Mouse (Mus musculus) stomach, embryonic 16.5 days (tissue): ENCODE measurements around the gene Grm6. TPM values are rescaled to one million over a fixed set of nuclear protein-coding genes. Genes with fewer than 3 reads are reported as not detected.

Source experiments
- ATAC-seq: fragments of 200-750 bp; cut with Nextera tagmentation; 2 replicates; pipeline ENCODE4 v1.8.0; 2017; ENCODE audit warnings: moderate number of reproducible peaks, moderate TSS enrichment; ENCODE audit not compliant: insufficient read depth, low FRiP score
- H3K27ac ChIP-seq: fragments of 300-500 bp; sonication (generic); 2 replicates; pipeline ENCODE4 v1.5.1; 2014; ENCODE audit warnings: low read length
- H3K27me3 ChIP-seq: fragments of 300-500 bp; sonication (generic); 2 replicates; pipeline ENCODE4 v1.6.1; 2014; ENCODE audit warnings: low read length, control low read depth, mixed read lengths; ENCODE audit not compliant: control insufficient read depth, insufficient read depth
- H3K36me3 ChIP-seq: fragments of 300-500 bp; sonication (generic); 2 replicates; pipeline ENCODE4 v1.6.1; 2014; ENCODE audit warnings: low read length; ENCODE audit not compliant: control insufficient read depth, insufficient read depth
- H3K4me1 ChIP-seq: fragments of 300-500 bp; sonication (generic); 2 replicates; pipeline ENCODE4 v1.6.1; 2014; ENCODE audit warnings: low read length, control low read depth, mixed read lengths; ENCODE audit not compliant: control insufficient read depth, insufficient read depth
- H3K4me2 ChIP-seq: fragments of 300-500 bp; sonication (generic); 2 replicates; pipeline ENCODE4 v1.6.1; 2014; ENCODE audit warnings: low read depth, low read length, mixed read lengths
- H3K4me3 ChIP-seq: fragments of 300-500 bp; sonication (generic); replicated peaks from 2 replicates; pipeline ENCODE4 v1.5.1; 2014; ENCODE audit warnings: mild to moderate bottlenecking, low read length
- H3K9ac ChIP-seq: fragments of 300-500 bp; sonication (generic); 2 replicates; pipeline ENCODE4 v1.6.1; 2014; ENCODE audit warnings: low read length
- H3K9me3 ChIP-seq: fragments of 300-500 bp; sonication (generic); replicated peaks from 2 replicates; pipeline ENCODE4 v1.6.1; 2016; ENCODE audit warnings: low read length, control low read depth; ENCODE audit not compliant: control insufficient read depth
- WGBS: fragments of 180-500 bp; shearing (Covaris S2); extraction: QIAGEN DNeasy Blood & Tissue Kit; methylation state at CpG from one replicate; pipeline ENCODE4 v1.1.7; 2014; 5-methylcytosine and 5-hydroxymethylcytosine counted together
- polyA plus RNA-seq: library from polyadenylated mRNA; unstranded; fragments of >200 nt; fragmentation: Nextera tagmentation; extraction: Ambion mirVana; gene quantifications from 2 replicates; pipeline ENCODE4 v1.2.1, GENCODE M21; 2015

Grm6 gene
- polyA plus RNA-seq = 0.14 and 0.19 TPM in 2 replicates

GRCm38 (mm10) chr11:50850177-50850735 is at the start of gene Grm6:
TSS of gene Grm6 (plus strand) at chr11:50850685.
- WGBS = 2% methylated on average over 11 of the region's 11 CpGs
- no peak for ATAC-seq
- H3K9ac ChIP-seq = peak within 1 kb of the TSS; percentile 27; the same call in 1 of the 2 replicates
- H3K36me3 ChIP-seq = no peaks in the 10 kb centered on the region
- H3K27ac ChIP-seq = no peak within 1 kb of the TSS
- 0 out of 2 replicates have a peak, but pooled peaks cover 4% of the 10 kb centered on the region for H3K4me1 ChIP-seq
- peak within 1 kb of the TSS; percentile 71 for H3K4me2 ChIP-seq
- H3K9me3 ChIP-seq = no peaks in the 10 kb centered on the region
- H3K4me3 ChIP-seq = peak within 1 kb of the TSS; percentile 45
- peaks cover 53% of the 10 kb centered on the region for H3K27me3 ChIP-seq

DNA sequence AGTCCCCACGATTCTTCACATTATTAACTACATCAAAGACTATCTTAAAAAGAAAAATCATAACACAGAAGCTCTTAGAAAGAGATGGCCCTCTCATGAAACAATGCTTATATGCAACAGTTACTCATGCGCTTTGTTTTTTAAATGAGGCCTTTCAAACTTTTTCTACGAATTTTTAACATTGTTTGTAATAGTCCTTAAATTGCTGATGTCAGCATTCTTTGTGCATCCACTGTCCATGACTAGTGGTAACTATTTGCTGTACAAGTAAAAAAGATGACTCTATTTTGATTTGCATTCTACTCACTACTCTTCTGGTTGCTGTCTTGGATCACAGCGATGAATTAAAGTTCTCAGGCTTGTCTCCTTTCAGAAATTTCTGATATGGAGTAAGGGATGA is 36.3 kb upstream of the Grm6 start:
- Histone ChIP-seq H3K27ac (no peak overlapping the region), H3K36me3 (peaks cover 57% of the 10 kb centered on the region), H3K9ac (no peak overlapping the region), H3K4me2 (no peak overlapping the region), H3K27me3 (no peaks in the 10 kb centered on the region), H3K4me3 (no peak overlapping the region), H3K9me3 (peaks cover 25% of the 10 kb centered on the region), H3K4me1 (no peaks in the 10 kb centered on the region)
- WGBS = 95% methylated on average over 4 of the region's 4 CpGs
- no peak for ATAC-seq

GRCm38 (mm10) chr11:50826214-50826613 is 24.3 kb upstream of the Grm6 start:
- H3K4me1 ChIP-seq = 0 out of 2 replicates have a peak, but pooled peaks cover 6% of the 10 kb centered on the region
- no peak overlapping the region for H3K27ac ChIP-seq
- peaks cover 7% of the 10 kb centered on the region; the same call in 1 of the 2 replicates for H3K36me3 ChIP-seq
- H3K9me3 ChIP-seq = no peaks in the 10 kb centered on the region
- H3K4me2 ChIP-seq = peak overlapping the region; percentile 49
- no peak for ATAC-seq
- 48% methylated on average over 2 of the region's 2 CpGs for WGBS
- no peaks in the 10 kb centered on the region for H3K27me3 ChIP-seq
- peak overlapping the region; percentile 78 for H3K4me3 ChIP-seq
- peak overlapping the region; percentile 83; the same call in 1 of the 2 replicates for H3K9ac ChIP-seq

GRCm38 (mm10) chr11:50827010-50827953 is 23.2 kb upstream of the Grm6 start, which contains the start of gene Zfp354c:
TSS of gene Zfp354c (minus strand) at chr11:50827724.
- Histone ChIP-seq H3K27me3 (no peaks in the 10 kb centered on the region), H3K4me1 (0 out of 2 replicates have a peak, but pooled peaks cover 6% of the 10 kb centered on the region), H3K9me3 (no peaks in the 10 kb centered on the region), H3K36me3 (peaks cover 7% of the 10 kb centered on the region; the same call in 1 of the 2 replicates), H3K27ac (peak within 1 kb of the TSS; percentile 38), H3K9ac (peak within 1 kb of the TSS; percentile 83), H3K4me2 (peak within 1 kb of the TSS; percentile 49), H3K4me3 (peak within 1 kb of the TSS; percentile 78)
- peak; percentile 94 for ATAC-seq
- under 1% methylated on average over 45 of the region's 45 CpGs for WGBS

GRCm38 (mm10) chr11:50835727-50836126 is 14.8 kb upstream of the Grm6 start:
- Histone ChIP-seq H3K27me3 (no peaks in the 10 kb centered on the region), H3K4me1 (peaks cover 8% of the 10 kb centered on the region), H3K9ac (no peak overlapping the region), H3K4me3 (no peak overlapping the region), H3K27ac (no peak overlapping the region), H3K36me3 (0 out of 2 replicates have a peak, but pooled peaks cover 10% of the 10 kb centered on the region), H3K4me2 (no peak overlapping the region), H3K9me3 (peaks cover 8% of the 10 kb centered on the region)
- WGBS = 83% methylated on average over 4 of the region's 4 CpGs
- no peak for ATAC-seq

- WGBS = 10% methylated on average over 22 of the region's 22 CpGs
- H3K4me3 ChIP-seq = peak within 1 kb of the TSS; percentile 45
These were observed 9.3 kb upstream of the Grm6 start, which contains the start of gene Zfp879 for GRCm38 (mm10) chr11:50841023-50841735. TSS of gene Zfp879 (minus strand) at chr11:50841552.

GRCm38 (mm10) chr11:50845951-50846350 is 4.5 kb upstream of the Grm6 start:
- Histone ChIP-seq H3K4me1 (0 out of 2 replicates have a peak, but pooled peaks cover 2% of the 10 kb centered on the region), H3K9me3 (no peaks in the 10 kb centered on the region), H3K36me3 (no peaks in the 10 kb centered on the region), H3K27ac (no peak overlapping the region), H3K4me2 (no peak overlapping the region), H3K9ac (no peak overlapping the region), H3K4me3 (no peak overlapping the region), H3K27me3 (peaks cover 30% of the 10 kb centered on the region)
- 83% methylated on average over 3 of the region's 3 CpGs for WGBS
- no peak for ATAC-seq

More at GRCm38 (mm10) chr11:50841023-50841735, 9.3 kb upstream of the Grm6 start, which contains the start of gene Zfp879:
- Histone ChIP-seq H3K9me3 (no peaks in the 10 kb centered on the region), H3K27me3 (no peaks in the 10 kb centered on the region), H3K9ac (peak within 1 kb of the TSS; percentile 72), H3K4me1 (peaks cover 13% of the 10 kb centered on the region), H3K27ac (peak within 1 kb of the TSS; percentile 94), H3K36me3 (no peaks in the 10 kb centered on the region), H3K4me2 (peak within 1 kb of the TSS; percentile 58)
- ATAC-seq = peak; percentile 94

DNA sequence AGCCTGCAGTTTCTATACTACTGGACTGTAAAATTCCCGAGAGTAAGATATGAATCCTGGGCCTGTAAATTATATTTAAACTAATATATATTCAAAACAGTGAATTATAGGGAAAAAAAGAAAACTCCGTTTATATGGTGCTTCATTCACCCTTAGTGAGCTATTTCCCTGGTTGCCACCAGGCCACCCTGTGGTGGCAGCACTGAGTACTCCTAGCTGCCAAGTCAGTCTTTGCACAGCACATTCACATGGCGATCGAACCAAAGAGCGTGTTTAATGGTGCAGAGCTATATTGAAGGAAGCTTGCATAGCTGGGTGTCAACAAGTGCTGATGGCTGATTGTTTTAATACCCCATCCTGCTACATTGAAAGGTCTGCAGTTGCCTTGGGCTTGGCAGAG is 3.4 kb upstream of the Grm6 start:
- Histone ChIP-seq H3K27me3 (peaks cover 41% of the 10 kb centered on the region), H3K4me2 (no peak overlapping the region), H3K9me3 (no peaks in the 10 kb centered on the region), H3K4me1 (0 out of 2 replicates have a peak, but pooled peaks cover 4% of the 10 kb centered on the region), H3K27ac (no peak overlapping the region), H3K36me3 (no peaks in the 10 kb centered on the region), H3K4me3 (no peak overlapping the region), H3K9ac (no peak overlapping the region)
- 75% methylated on average over 5 of the region's 5 CpGs for WGBS
- ATAC-seq = no peak
